Mouse (Mus musculus) kidney, embryonic 16.5 days (tissue): Measurements from ENCODE around the gene Cramp1l. TPM values are rescaled to one million over a fixed set of nuclear protein-coding genes. Genes with fewer than 3 reads are reported as not detected.

Source experiments
- ATAC-seq: fragments of 200-750 bp; cut with Nextera tagmentation; 2 replicates; pipeline ENCODE4 v1.8.0; 2017; ENCODE audit warnings: moderate TSS enrichment; ENCODE audit not compliant: low FRiP score, low TSS enrichment
- H3K27ac ChIP-seq: fragments of 300-500 bp; sonication (generic); 2 replicates; pipeline ENCODE4 v1.5.1; 2014; ENCODE audit warnings: low read length
- H3K27me3 ChIP-seq: fragments of 300-500 bp; sonication (generic); 2 replicates; pipeline ENCODE4 v1.6.1; 2014; ENCODE audit warnings: low read length, control low read depth, mixed read lengths; ENCODE audit not compliant: insufficient read depth
- H3K36me3 ChIP-seq: fragments of 300-500 bp; sonication (generic); 2 replicates; pipeline ENCODE4 v1.6.1; 2014; ENCODE audit warnings: low read length, control low read depth, mixed read lengths; ENCODE audit not compliant: insufficient read depth
- H3K4me1 ChIP-seq: fragments of 300-500 bp; sonication (generic); 2 replicates; pipeline ENCODE4 v1.6.1; 2014; ENCODE audit warnings: low read length, control low read depth, mixed read lengths; ENCODE audit not compliant: insufficient read depth
- H3K4me2 ChIP-seq: fragments of 300-500 bp; sonication (generic); replicated peaks from 2 replicates; pipeline ENCODE4 v1.6.1; 2014; ENCODE audit warnings: low read depth, low read length
- H3K4me3 ChIP-seq: fragments of 300-500 bp; sonication (generic); 2 replicates; pipeline ENCODE4 v1.5.1; 2014; ENCODE audit warnings: mild to moderate bottlenecking, low read length
- H3K9ac ChIP-seq: fragments of 300-500 bp; sonication (generic); replicated peaks from 2 replicates; pipeline ENCODE4 v1.6.1; 2014; ENCODE audit warnings: low read length
- H3K9me3 ChIP-seq: fragments of 300-500 bp; sonication (generic); 2 replicates; pipeline ENCODE4 v1.6.1; 2016; ENCODE audit warnings: low read length, control low read depth
- WGBS: fragments of 180-500 bp; shearing (Covaris S2); extraction: QIAGEN DNeasy Blood & Tissue Kit; methylation state at CpG from one replicate; pipeline ENCODE4 v1.1.7; 2014; 5-methylcytosine and 5-hydroxymethylcytosine counted together
- polyA plus RNA-seq: library from polyadenylated mRNA; unstranded; fragments of >200 nt; fragmentation: Nextera tagmentation; extraction: Ambion mirVana; gene quantifications from 2 replicates; pipeline ENCODE4 v1.2.1, GENCODE M21; 2015

Cramp1l gene
- polyA plus RNA-seq, 1 experiment from 2014 or later = 5.4 TPM

DNA sequence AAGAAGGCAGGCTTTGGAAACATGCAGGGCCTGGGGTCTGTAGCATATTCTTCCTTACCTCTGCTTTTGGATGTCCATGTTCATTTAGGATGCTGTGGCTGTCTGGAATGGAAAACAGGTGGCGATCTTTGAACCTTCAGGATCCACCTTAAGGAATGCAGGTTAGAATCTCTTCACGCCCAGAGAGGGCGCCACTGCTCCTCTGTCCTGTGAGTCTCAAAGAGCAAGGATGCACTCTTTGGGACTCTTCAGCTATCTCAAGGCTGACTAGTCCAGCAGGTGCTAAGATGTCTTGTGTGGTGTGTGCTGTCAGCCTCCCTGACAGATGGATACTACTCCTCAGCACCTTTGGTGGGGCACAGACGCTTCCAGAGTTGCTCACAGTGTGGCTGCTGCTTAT, 20.6 kb upstream of the Cramp1l start:
- H3K4me3 ChIP-seq = no peak overlapping the region
- H3K4me2 ChIP-seq = no peak overlapping the region
- H3K9me3 ChIP-seq = no peaks in the 10 kb centered on the region
- H3K9ac ChIP-seq = no peak overlapping the region
- no peak for ATAC-seq
- no peaks in the 10 kb centered on the region for H3K27me3 ChIP-seq
- H3K36me3 ChIP-seq = peaks cover 31% of the 10 kb centered on the region
- H3K4me1 ChIP-seq = no peaks in the 10 kb centered on the region
- no peak overlapping the region for H3K27ac ChIP-seq
- 68% methylated on average over 4 of the region's 4 CpGs for WGBS

DNA sequence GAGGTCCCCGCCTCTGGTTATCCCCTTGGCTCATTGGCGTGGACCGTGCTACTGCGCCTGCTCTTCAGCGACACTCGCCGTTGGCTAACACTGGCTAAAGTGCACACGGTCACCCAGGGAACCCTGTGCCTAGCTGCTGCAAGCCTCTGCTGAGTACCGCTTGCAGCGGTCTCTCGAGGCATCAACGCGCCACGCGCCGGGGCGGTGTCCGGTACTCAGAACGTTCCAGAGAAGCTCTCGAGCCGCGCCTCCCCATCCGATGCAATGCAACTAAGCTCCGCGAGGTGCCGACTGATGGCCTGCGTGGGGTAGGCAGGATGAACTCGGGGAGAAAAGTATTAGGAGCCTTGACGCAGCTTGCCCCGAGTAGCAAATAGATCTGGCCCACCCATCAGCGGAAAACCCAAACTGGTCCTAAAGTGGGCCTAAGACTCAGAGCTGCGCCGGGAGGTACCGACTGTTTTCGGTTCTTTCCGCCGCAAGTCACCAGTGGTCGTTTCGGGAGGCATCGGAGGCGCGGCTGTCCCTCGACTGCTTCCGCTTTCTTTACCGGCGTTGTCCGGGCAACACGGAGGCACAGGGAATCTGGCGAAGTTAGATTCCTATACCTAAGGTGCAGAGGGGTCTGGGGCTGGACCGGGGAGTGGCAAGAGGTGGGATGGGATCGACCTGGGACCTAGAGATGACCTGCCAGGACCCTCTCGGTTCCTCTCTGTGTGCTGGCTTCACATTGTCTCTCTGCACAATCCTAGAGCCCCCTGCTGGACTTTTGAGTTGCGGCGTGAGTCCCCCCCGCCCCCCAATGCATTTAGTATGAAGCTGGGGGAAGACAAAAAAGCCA, 924 bp upstream of the Cramp1l start:
- H3K4me3 ChIP-seq = peak overlapping the region; percentile 100
- peak overlapping the region; percentile 77 for H3K9ac ChIP-seq
- H3K4me2 ChIP-seq = peak overlapping the region; percentile 87
- no peaks in the 10 kb centered on the region for H3K27me3 ChIP-seq
- H3K9me3 ChIP-seq = no peaks in the 10 kb centered on the region
- 0% methylated on average over 55 of the region's 55 CpGs for WGBS
- H3K4me1 ChIP-seq = peaks cover 19% of the 10 kb centered on the region
- H3K36me3 ChIP-seq = peaks cover 15% of the 10 kb centered on the region; the same call in 1 of the 2 replicates
- H3K27ac ChIP-seq = peak overlapping the region; percentile 89
- peak; percentile 92 for ATAC-seq

DNA sequence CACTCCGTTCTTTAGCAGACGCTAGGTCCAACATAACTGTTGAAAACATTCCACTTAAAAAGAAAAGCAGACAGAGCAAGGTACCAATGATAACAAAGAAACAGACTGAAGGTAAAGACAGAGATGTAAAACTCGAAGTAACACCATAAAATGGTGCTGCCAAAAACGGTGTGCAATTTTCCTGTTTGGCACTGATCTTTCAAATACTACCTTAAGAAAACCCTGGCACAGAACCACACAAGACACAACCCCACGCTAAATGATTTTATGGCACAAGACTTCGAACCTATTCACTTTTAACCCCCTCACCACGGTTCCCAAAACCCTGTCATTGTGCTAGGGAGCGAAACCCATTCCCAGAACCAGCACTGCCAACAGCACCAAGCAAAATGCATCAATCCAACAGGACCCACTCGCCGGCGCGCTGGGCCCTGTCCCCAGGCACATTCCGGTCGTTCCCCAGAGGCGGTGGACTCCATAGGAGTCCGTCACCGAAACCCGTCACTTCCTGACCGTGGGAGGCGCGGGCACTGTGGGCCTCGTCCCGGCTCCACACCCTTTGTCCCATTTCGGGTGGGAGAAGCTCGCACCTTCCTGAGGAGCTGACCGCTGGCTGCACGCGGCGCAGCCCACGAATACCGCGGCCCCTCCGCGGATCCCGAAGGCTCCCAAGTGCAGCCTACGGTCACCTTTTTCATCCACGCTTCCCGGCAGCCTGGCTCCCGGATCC, 582 bp downstream of the Cramp1l start:
- Histone ChIP-seq H3K27ac (peak overlapping the region; percentile 91), H3K27me3 (no peaks in the 10 kb centered on the region), H3K9ac (peak overlapping the region; percentile 95), H3K9me3 (no peaks in the 10 kb centered on the region), H3K4me2 (peak overlapping the region; percentile 75), H3K36me3 (peaks cover 19% of the 10 kb centered on the region; the same call in 1 of the 2 replicates), H3K4me1 (peaks cover 19% of the 10 kb centered on the region), H3K4me3 (peak overlapping the region; percentile 100)
- WGBS = under 1% methylated on average over 39 of the region's 39 CpGs
- ATAC-seq = peak; percentile 7; the same call in 1 of the 2 replicates

DNA sequence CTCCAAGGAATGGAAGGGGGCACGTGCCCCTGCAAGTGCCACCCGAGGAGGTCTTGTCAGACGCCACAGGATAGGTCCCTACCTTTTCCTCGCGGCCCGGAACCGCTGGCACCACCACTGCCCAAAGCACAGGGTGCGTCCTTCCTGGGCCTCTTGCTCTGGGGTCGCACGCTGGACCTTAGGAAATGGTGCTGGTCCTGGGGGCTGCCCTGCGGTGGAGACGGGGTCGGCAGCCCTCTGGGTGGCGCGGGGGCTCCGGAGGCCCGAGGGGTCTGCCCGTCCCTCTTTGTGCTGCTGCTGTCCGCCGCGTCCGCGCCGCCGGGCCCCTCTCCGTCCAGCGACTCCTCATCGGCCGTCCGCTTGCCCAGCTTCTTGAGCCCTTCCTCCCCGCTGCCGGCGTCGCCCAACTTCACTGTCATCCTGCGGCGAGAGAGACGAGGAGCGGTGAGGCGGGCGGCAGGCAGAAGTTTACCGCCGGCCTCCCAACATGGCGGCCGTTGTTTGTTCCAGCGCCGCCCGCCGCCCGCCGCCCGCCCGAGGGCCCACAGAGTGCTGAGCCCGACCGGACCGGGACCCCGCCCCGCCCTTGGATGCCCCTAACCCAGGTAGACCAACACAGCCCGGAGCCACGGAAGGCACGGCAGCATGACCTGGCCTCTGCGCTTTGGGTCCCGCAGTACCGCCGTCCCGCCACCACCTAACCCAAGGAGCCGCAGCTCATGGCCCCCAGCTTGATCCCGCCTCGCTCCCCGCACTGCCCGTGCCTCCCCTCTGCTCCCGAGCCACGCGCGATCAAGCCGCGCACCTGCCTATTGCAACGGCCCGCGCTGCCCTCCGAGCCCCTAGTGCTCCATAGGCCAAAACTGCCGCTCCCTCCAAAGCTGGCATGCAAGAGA, 1.7 kb downstream of the Cramp1l start:
- H3K4me1 ChIP-seq = peaks cover 19% of the 10 kb centered on the region
- peaks cover 24% of the 10 kb centered on the region; the same call in 1 of the 2 replicates for H3K36me3 ChIP-seq
- H3K27ac ChIP-seq = peak overlapping the region; percentile 88
- peak overlapping the region; percentile 75 for H3K4me2 ChIP-seq
- under 1% methylated on average over 76 of the region's 81 CpGs for WGBS
- no peaks in the 10 kb centered on the region for H3K27me3 ChIP-seq
- peak overlapping the region; percentile 95 for H3K9ac ChIP-seq
- H3K9me3 ChIP-seq = no peaks in the 10 kb centered on the region
- H3K4me3 ChIP-seq = peak overlapping the region; percentile 100
- ATAC-seq = no peak

DNA sequence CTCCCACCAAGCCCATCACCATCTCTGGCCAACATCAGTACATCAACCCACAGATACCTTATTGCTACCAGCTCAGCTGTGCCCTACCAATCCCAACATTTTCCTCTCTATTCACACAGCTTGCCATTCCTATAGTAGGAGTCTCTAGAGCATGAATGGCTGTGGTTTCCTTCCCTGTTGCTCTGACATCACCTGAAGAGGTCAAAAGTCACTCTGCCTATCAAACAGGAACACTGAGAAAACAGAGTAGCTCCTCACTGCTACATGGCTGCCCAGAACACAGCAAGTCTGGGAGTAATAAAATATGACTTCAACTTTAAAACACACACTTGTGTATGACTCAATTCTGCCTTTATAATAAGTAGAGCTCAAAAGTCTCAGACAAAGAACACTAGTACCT, 8.1 kb downstream of the Cramp1l start:
- no peak for ATAC-seq
- Histone ChIP-seq H3K9ac (no peak overlapping the region), H3K4me2 (no peak overlapping the region), H3K9me3 (no peaks in the 10 kb centered on the region), H3K4me1 (peaks cover under 1% of the 10 kb centered on the region; the same call in 1 of the 2 replicates), H3K27ac (no peak overlapping the region), H3K27me3 (no peaks in the 10 kb centered on the region), H3K4me3 (no peak overlapping the region), H3K36me3 (peaks cover 54% of the 10 kb centered on the region)

DNA sequence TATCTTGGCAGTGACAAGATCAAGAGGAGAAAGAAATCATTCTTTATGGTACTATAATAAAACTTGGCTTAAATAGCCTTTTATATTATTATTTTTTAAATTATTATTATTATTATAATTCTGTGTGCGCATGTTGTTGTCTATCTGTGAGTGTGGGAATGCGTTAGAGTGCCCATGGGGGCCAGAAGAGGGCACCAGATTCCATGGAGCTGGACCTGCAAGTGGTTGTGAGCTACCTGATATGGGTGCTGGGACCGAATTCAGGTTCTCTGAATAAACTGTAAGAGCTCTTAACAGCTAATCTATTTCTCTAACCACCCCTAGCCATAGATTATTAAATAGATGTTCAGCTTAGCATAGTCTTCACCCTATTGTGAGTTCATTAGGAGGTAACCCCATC, 10.5 kb downstream of the Cramp1l start:
- H3K27ac ChIP-seq = no peak overlapping the region
- WGBS = 98% methylated on average over 3 of the region's 3 CpGs
- H3K27me3 ChIP-seq = no peaks in the 10 kb centered on the region
- H3K9ac ChIP-seq = no peak overlapping the region
- no peaks in the 10 kb centered on the region for H3K9me3 ChIP-seq
- H3K4me2 ChIP-seq = no peak overlapping the region
- H3K4me1 ChIP-seq = no peaks in the 10 kb centered on the region
- no peak for ATAC-seq
- peaks cover 46% of the 10 kb centered on the region for H3K36me3 ChIP-seq
- H3K4me3 ChIP-seq = no peak overlapping the region

DNA sequence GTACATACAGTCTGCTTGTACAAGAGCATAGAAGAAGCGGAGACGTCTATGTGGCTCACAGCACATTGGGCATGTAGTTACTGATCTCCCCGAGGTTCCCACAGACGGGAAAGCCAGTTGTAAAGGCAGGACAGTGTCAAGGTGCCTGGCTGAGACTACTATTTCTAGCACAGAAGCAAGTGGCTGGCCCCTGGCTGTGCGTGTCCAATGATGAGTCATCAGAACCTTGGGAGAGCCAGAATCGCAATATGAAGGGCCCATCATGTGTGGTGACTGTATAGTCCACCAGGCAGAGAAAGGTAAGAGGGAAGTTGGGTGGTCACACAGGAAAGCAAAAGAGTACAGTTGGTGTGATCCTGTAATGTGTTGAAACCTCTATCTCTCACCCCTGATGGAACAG, 20.9 kb downstream of the Cramp1l start:
- Histone ChIP-seq H3K36me3 (peaks cover 83% of the 10 kb centered on the region), H3K4me2 (no peak overlapping the region), H3K27ac (no peak overlapping the region), H3K4me1 (no peaks in the 10 kb centered on the region), H3K4me3 (no peak overlapping the region), H3K9me3 (no peaks in the 10 kb centered on the region), H3K9ac (no peak overlapping the region), H3K27me3 (no peaks in the 10 kb centered on the region)
- ATAC-seq = no peak
- 94% methylated on average over 6 of the region's 6 CpGs for WGBS

DNA sequence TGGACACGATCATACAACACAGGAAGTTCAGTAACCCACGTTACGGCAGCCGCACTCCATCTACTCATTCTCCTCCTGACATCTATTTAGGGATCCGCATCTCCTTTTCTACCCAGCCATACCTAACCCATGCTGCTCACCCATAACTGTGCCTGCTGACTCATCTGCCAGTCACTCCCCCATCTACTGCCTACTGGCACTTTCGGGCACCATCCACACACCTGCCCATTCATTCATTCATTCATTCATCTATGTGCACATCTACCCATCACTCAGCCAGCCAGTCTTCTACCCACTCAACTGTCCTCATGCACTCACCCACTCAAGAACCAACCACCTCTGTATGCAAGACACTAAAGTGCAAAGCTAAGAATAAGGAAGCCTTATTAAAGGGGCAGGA, 28.4 kb downstream of the Cramp1l start:
- Histone ChIP-seq H3K9ac (no peak overlapping the region), H3K27ac (no peak overlapping the region)

DNA sequence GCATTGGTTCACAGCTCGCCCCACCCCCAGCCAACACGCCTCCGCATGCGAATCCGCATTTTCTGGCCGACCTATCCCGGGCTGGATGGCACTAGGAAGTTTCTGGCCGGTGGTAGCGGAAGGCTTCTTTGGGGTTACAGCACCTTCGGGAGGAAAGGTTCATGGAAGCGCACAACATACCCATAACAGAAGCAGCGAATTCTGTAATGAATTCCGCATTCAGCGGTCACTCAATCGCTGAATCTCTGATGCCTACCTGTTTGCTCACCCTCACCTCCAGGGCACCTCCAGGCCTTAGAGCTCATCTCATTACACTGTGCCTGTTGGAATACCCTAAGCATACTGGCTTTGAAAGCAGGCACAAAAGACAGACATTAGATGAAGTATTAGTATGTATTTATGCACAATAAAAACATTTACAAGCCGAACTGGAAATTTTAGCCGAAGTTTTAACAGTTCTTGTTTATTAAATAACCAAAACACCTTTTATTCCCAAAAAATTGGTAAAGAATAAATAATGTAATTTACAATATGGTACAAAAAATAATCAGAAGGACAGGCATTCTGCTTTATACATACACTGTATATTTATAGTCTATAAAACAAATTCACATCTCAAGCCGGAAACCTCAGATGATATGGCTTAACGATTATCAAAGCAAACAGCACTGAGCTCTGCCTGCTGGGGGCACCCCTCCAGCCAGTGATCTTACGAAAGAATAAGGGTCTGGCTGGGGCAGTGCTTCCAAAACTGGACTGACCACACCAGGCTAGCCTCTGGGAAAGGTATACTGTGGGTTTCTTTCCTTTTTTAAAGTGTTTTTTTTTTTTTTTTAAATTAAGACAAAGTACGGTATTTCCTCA, 54.5 kb downstream of the Cramp1l start:
- 13% methylated on average over 21 of the region's 21 CpGs for WGBS
- Histone ChIP-seq H3K27me3 (no peaks in the 10 kb centered on the region), H3K27ac (peak overlapping the region; percentile 69), H3K4me3 (peak overlapping the region; percentile 95), H3K4me1 (peaks cover 11% of the 10 kb centered on the region), H3K36me3 (peaks cover 41% of the 10 kb centered on the region), H3K9me3 (no peaks in the 10 kb centered on the region), H3K9ac (peak overlapping the region; percentile 69), H3K4me2 (peak overlapping the region; percentile 70)
- ATAC-seq = peak; percentile 42

More for the DNA sequence above, 28.4 kb downstream of the Cramp1l start:
- no peaks in the 10 kb centered on the region for H3K27me3 ChIP-seq
- ATAC-seq = no peak
- no peak overlapping the region for H3K4me2 ChIP-seq
- H3K4me1 ChIP-seq = no peaks in the 10 kb centered on the region
- peaks cover 76% of the 10 kb centered on the region for H3K36me3 ChIP-seq
- H3K4me3 ChIP-seq = no peak overlapping the region
- WGBS = 95% methylated on average over 6 of the region's 6 CpGs
- H3K9me3 ChIP-seq = no peaks in the 10 kb centered on the region
